Mouse (Mus musculus) ES-E14 (cell line): ENCODE measurements around the gene Cyp4x1. TPM values are rescaled to one million over a fixed set of nuclear protein-coding genes. Genes with fewer than 3 reads are reported as not detected.
"Not testable (repeated sequence)": the region's sequence is repeated elsewhere in the genome, so short reads cannot be mapped to it uniquely, and the experiment has no call there.

Experiments used
- DNase-seq: peaks from one replicate; pipeline ENCODE4 v3.0.0-alpha.2; 2013; ENCODE audit warnings: low read depth, low spot score
- H3K27ac ChIP-seq: 2 replicates; pipeline ENCODE4 v1.5.1; 2012; ENCODE audit warnings: low read depth, mild to moderate bottlenecking, low read length, moderate library complexity, mixed read lengths; ENCODE audit not compliant: poor library complexity, insufficient read depth, severe bottlenecking
- H3K36me3 ChIP-seq: 2 replicates; pipeline ENCODE4 v1.6.1; 2012; ENCODE audit warnings: mild to moderate bottlenecking, low read length, moderate library complexity, mixed read lengths; ENCODE audit not compliant: control insufficient read depth, poor library complexity, insufficient read depth, severe bottlenecking
- H3K4me1 ChIP-seq, 2 experiments: fragments of 150-350 bp in 1 of 2; sonication (generic) in 1 of 2; 2 replicates each; pipeline ENCODE4 v1.6.1; 2012; ENCODE audit warnings: low read length in 2 of 2, mild to moderate bottlenecking in 1 of 2, mixed read lengths in 1 of 2; ENCODE audit not compliant: control insufficient read depth in 2 of 2, insufficient read depth in 2 of 2, poor library complexity in 1 of 2
- H3K4me3 ChIP-seq, 2 experiments: fragments of 150-350 bp in 1 of 2; sonication (generic) in 1 of 2; 2 replicates each; pipeline ENCODE4 v1.5.1; 2012; ENCODE audit warnings: low read length in 2 of 2, low read depth in 1 of 2, mild to moderate bottlenecking in 1 of 2, mixed read lengths in 1 of 2; ENCODE audit not compliant: insufficient read depth in 1 of 2, poor library complexity in 1 of 2, severe bottlenecking in 1 of 2
- H3K9ac ChIP-seq: 2 replicates; pipeline ENCODE4 v1.6.1; 2012; ENCODE audit warnings: low read depth, mild to moderate bottlenecking, low read length, mixed read lengths; ENCODE audit not compliant: poor library complexity, insufficient read depth, severe bottlenecking
- H3K9me3 ChIP-seq: fragments of 150-350 bp; sonication (generic); 2 replicates; pipeline ENCODE4 v1.6.1; 2012; ENCODE audit warnings: low read depth, mild to moderate bottlenecking, low read length; ENCODE audit not compliant: control insufficient read depth, insufficient read depth
- CHD2 ChIP-seq: IDR thresholded peaks from 2 replicates; pipeline ENCODE4 v1.6.1; 2014; ENCODE audit warnings: mild to moderate bottlenecking, low read depth, low read length, inconsistent platforms
- HCFC1 ChIP-seq: IDR thresholded peaks from 2 replicates; pipeline ENCODE4 v1.6.1; 2012; ENCODE audit warnings: low read length, inconsistent platforms, borderline replicate concordance; ENCODE audit not compliant: insufficient read depth
- MAFK ChIP-seq: IDR thresholded peaks from 2 replicates; pipeline ENCODE4 v1.6.1; 2014; ENCODE audit warnings: mild to moderate bottlenecking, low read depth, low read length, inconsistent platforms; ENCODE audit not compliant: insufficient read depth
- ZC3H11A ChIP-seq: IDR thresholded peaks from 2 replicates; pipeline ENCODE4 v1.6.1; 2012; ENCODE audit warnings: low read depth, mild to moderate bottlenecking, inconsistent platforms, low read length, borderline replicate concordance
- ZNF384 ChIP-seq: IDR thresholded peaks from 2 replicates; pipeline ENCODE4 v1.6.1; 2012; ENCODE audit warnings: low read depth, low read length, inconsistent platforms
- in situ Hi-C, 2 experiments: fragments of 600-800 bp; cut with MboI; formaldehyde crosslinking; loops; one replicate each; pipeline ENCODE4 v1.15.1; 2025; ENCODE audit warnings: low sequenced_read_pairs in 2 of 2, inconsistent platforms in 1 of 2; ENCODE audit not compliant: unreplicated experiment in 2 of 2
- total RNA-seq: library from RNA; depleted of rRNA; stranded (reverse); fragments of 300-350 nt; gene quantifications from 2 replicates; pipeline ENCODE4 v1.2.3, GENCODE M21; 2012; rRNA removed

Gene Cyp4x1
- 0.11 and 0.36 TPM in 2 replicates for total RNA-seq

- peaks cover 0 to 2% of the 10 kb centered on the region in 2 experiments; a peak in 1 of 4 replicates for H3K4me1 ChIP-seq
- in situ Hi-C loops = no loop called here
- H3K9ac ChIP-seq = no peak within 1 kb of the TSS
- no peak within 1 kb of the TSS for H3K27ac ChIP-seq
- H3K4me3 ChIP-seq = peak within 1 kb of the TSS; percentile 21 to 25; a peak in 3 of 4 replicates
- H3K9me3 ChIP-seq = no peaks in the 10 kb centered on the region
- DNase-seq = peak; percentile 27
- TF ChIP-seq CHD2 = no peak
- TF ChIP-seq MAFK = no peak
- TF ChIP-seq HCFC1 = no peak
- TF ChIP-seq ZNF384 = no peak
- no peak for TF ChIP-seq ZC3H11A
- no peaks in the 10 kb centered on the region for H3K36me3 ChIP-seq
These were observed at the start of gene Cyp4x1 for GRCm38 (mm10) chr4:115133621-115134295. Gene Cyp4x1 (minus strand): TSS chr4:115134281.

GRCm38 (mm10) chr4:115176201-115176600 lies 42.1 kb upstream of the Cyp4x1 start:
- H3K9ac ChIP-seq, H3K4me3 ChIP-seq, H3K9me3 ChIP-seq, H3K27ac ChIP-seq, H3K36me3 ChIP-seq, in situ Hi-C loops, H3K4me1 ChIP-seq: not testable (repeated sequence)
- DNase-seq = peak; percentile 24

GRCm38 (mm10) chr4:115174694-115175353 lies 40.7 kb upstream of the Cyp4x1 start:
- Histone ChIP-seq H3K36me3 (no peaks in the 10 kb centered on the region), H3K27ac (no peak overlapping the region), H3K4me3 (no peak overlapping the region), H3K9ac (no peak overlapping the region), H3K9me3 (peaks cover 2% of the 10 kb centered on the region; the same call in 1 of the 2 replicates), H3K4me1 (peaks cover 4 to 6% of the 10 kb centered on the region in 2 experiments; a peak in 2 of 4 replicates)
- no peak for DNase-seq
- in situ Hi-C loops = no loop called here
- TF ChIP-seq CHD2 = no peak
- no peak for TF ChIP-seq MAFK
- TF ChIP-seq ZNF384 = no peak
- no peak for TF ChIP-seq ZC3H11A
- TF ChIP-seq HCFC1 = no peak

GRCm38 (mm10) chr4:115158963-115159362 lies 24.9 kb upstream of the Cyp4x1 start:
- H3K27ac ChIP-seq, DNase-seq, H3K9me3 ChIP-seq, H3K4me1 ChIP-seq, H3K36me3 ChIP-seq, in situ Hi-C loops, H3K9ac ChIP-seq, H3K4me3 ChIP-seq: not testable (repeated sequence)

- Histone ChIP-seq H3K4me1 (no peaks in the 10 kb centered on the region), H3K9me3 (no peaks in the 10 kb centered on the region), H3K36me3 (no peaks in the 10 kb centered on the region), H3K4me3 (no peak overlapping the region), H3K9ac (no peak overlapping the region), H3K27ac (no peak overlapping the region)
- in situ Hi-C loops = no loop called here
- no peak for TF ChIP-seq ZNF384
- TF ChIP-seq MAFK = no peak
- DNase-seq = no peak
These were observed 20.6 kb upstream of the Cyp4x1 start for GRCm38 (mm10) chr4:115154723-115155122.
